Comparison of ENCODE assay signal across 9 mouse cellular contexts in the genomic region with DNA sequence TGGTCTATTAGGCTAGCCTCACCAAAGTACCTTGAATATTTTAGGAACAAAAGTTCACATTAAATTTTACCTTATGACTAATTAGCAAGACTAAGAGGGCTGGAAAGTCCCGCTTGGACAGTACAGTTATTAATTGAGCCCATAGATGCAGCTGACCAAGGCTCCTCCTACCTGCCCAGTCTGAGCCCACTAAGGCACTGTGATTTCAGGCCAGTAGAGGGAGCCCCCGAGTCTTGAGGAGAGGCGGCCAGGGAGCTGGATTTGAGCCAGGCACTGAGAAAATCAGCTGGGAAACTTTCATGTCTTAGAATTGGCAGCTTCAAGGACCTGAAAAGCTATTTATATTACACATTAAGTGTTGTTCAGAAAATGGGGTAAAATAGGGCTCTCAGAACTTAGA. TPM values are rescaled to one million over a fixed set of nuclear protein-coding genes. Genes with fewer than 3 reads are reported as not detected.
DNase-seq lines count a peak whose midpoint lies in the region; ATAC-seq and TF ChIP-seq lines count a peak whose summit lies in the region.
"Had no signal": no experiment of that assay in that cellular context is flagged by ENCODE, and none has a peak within 500 bp of the region (broad histone marks: within the 10 kb centered on the region; RNA-seq: fewer than 3 reads in every experiment).

No protein-coding gene starts in this region.

- H3K9me3 ChIP-seq in CH12.LX (replicated peaks; ENCODE audit: low read length), result no peaks in the 10 kb centered on the region
- H3K9me3 ChIP-seq in embryonic facial prominence, embryonic 12.5 days, result no peaks in the 10 kb centered on the region
- H3K9me3 ChIP-seq in heart, postnatal 0 days (replicated peaks; ENCODE audit: control insufficient read depth, low read length), result no peaks in the 10 kb centered on the region
- H3K9me3 ChIP-seq in lung, postnatal 0 days (ENCODE audit: low read length), result no peaks in the 10 kb centered on the region
- H3K9me3 ChIP-seq: liver, embryonic 15.5 days had no signal

- no peak for TF ChIP-seq EP300 in CH12.LX (IDR thresholded peaks at IDR 0.05; ENCODE audit: low read length)
- no peak for TF ChIP-seq EP300 in heart, postnatal 0 days (IDR thresholded peaks at IDR 0.05; ENCODE audit: low read depth)
- no peak for TF ChIP-seq EP300 in lung, postnatal 0 days (IDR thresholded peaks at IDR 0.05)

- H3K27me3 ChIP-seq in CH12.LX (replicated peaks), result peaks cover 69% of the 10 kb centered on the region
- no peaks in the 10 kb centered on the region for H3K27me3 ChIP-seq in embryonic facial prominence, embryonic 12.5 days
- no peaks in the 10 kb centered on the region for H3K27me3 ChIP-seq in heart, postnatal 0 days (ENCODE audit: control insufficient read depth, insufficient read depth, low read length)
- H3K27me3 ChIP-seq in lung, postnatal 0 days (replicated peaks; ENCODE audit: insufficient read depth, low read length), result no peaks in the 10 kb centered on the region

- H3K4me1 ChIP-seq in CH12.LX (ENCODE audit: control insufficient read depth in 1 of 2, insufficient read depth in 2 of 2), result peaks cover 0 to 3% of the 10 kb centered on the region in 2 experiments; a peak in 1 of 4 replicates
- peaks cover 5% of the 10 kb centered on the region; the same call in 1 of the 2 replicates for H3K4me1 ChIP-seq in embryonic facial prominence, embryonic 12.5 days
- no peaks in the 10 kb centered on the region for H3K4me1 ChIP-seq in heart, postnatal 0 days (ENCODE audit: control insufficient read depth, insufficient read depth)
- no peaks in the 10 kb centered on the region for H3K4me1 ChIP-seq in lung, postnatal 0 days (ENCODE audit: insufficient read depth, low read depth, low read length)
- H3K4me1 ChIP-seq: liver, embryonic 15.5 days had no signal

- 9% methylated on average over 3 of the region's 3 CpGs for WGBS in embryonic facial prominence, embryonic 12.5 days
- WGBS in heart, postnatal 0 days, result 9% methylated on average over 3 of the region's 3 CpGs
- 1% methylated on average over 3 of the region's 3 CpGs for WGBS in lung, postnatal 0 days

- H3K4me2 ChIP-seq in CH12.LX (ENCODE audit: insufficient read depth, low read depth, poor library complexity, severe bottlenecking), result no peak overlapping the region
- no peak overlapping the region for H3K4me2 ChIP-seq in embryonic facial prominence, embryonic 12.5 days (replicated peaks)
- no peak overlapping the region for H3K4me2 ChIP-seq in heart, postnatal 0 days (ENCODE audit: low read depth, low read length)
- H3K4me2 ChIP-seq in lung, postnatal 0 days (replicated peaks; ENCODE audit: low read depth, low read length), result no peak overlapping the region
- H3K4me2 ChIP-seq: liver, embryonic 15.5 days had no signal

- H3K4me3 ChIP-seq in CH12.LX (replicated peaks in 1 of 3; ENCODE audit: low read depth in 2 of 3, low read length in 2 of 3, poor library complexity in 1 of 3), result no peak overlapping the region
- H3K4me3 ChIP-seq in embryonic facial prominence, embryonic 12.5 days, result no peak overlapping the region
- no peak overlapping the region for H3K4me3 ChIP-seq in heart, postnatal 0 days (ENCODE audit: low read depth, low read length)
- no peak overlapping the region for H3K4me3 ChIP-seq in layer of hippocampus, adult 2 months
- H3K4me3 ChIP-seq in lung, postnatal 0 days (ENCODE audit: low read depth, low read length), result no peak overlapping the region
- H3K4me3 ChIP-seq: liver, embryonic 15.5 days had no signal

- ATAC-seq in embryonic facial prominence, embryonic 12.5 days (ENCODE audit: insufficient number of reproducible peaks, insufficient read depth, low FRiP score, low TSS enrichment), result 0 out of 2 replicates have a peak, but pooled peaks have one; percentile 56
- peak; percentile 66; the same call in 1 of the 2 replicates for ATAC-seq in heart, postnatal 0 days (ENCODE audit: insufficient read depth, low read depth)
- ATAC-seq in lung, postnatal 0 days, result peak; percentile 82

- H3K9ac ChIP-seq in CH12.LX (ENCODE audit: insufficient read depth, low read depth), result no peak overlapping the region
- no peak overlapping the region for H3K9ac ChIP-seq in embryonic facial prominence, embryonic 12.5 days
- no peak overlapping the region for H3K9ac ChIP-seq in heart, postnatal 0 days (replicated peaks; ENCODE audit: low read depth, low read length)
- no peak overlapping the region for H3K9ac ChIP-seq in lung, postnatal 0 days (replicated peaks; ENCODE audit: low read depth)
- H3K9ac ChIP-seq: liver, embryonic 15.5 days had no signal

- peak; percentile 49 to 71 for TF ChIP-seq CTCF in CH12.LX (conservative IDR thresholded peaks at IDR 0.05 in 1 of 2, IDR thresholded peaks at IDR 0.05 in 1 of 2; ENCODE audit: low read depth in 2 of 2, low read length in 2 of 2)
- TF ChIP-seq CTCF in heart, postnatal 0 days (IDR thresholded peaks at IDR 0.05; ENCODE audit: low read depth), result peak; percentile 87
- TF ChIP-seq CTCF in layer of hippocampus, adult 2 months (conservative IDR thresholded peaks at IDR 0.05), result peak; percentile 93
- TF ChIP-seq CTCF in lung, postnatal 0 days (IDR thresholded peaks at IDR 0.05), result peak; percentile 92

- DNase-seq in CH12.LX (ENCODE audit: extremely low read depth), result peak; percentile 59
- peak; percentile 89 for DNase-seq in adrenal gland, postnatal 25 days
- peak; percentile 82 for DNase-seq in heart, postnatal 0 days (ENCODE audit: low spot score)
- DNase-seq in layer of hippocampus, adult 2 months (ENCODE audit: low spot score in 2 of 2), result peak; percentile 79 to 81
- peak; percentile 94 for DNase-seq in lung, postnatal 0 days (ENCODE audit: low spot score)
- DNase-seq in right cerebral cortex, adult 18-20 months, result peak; percentile 80
- DNase-seq in urinary bladder, adult 18-20 months (ENCODE audit: low spot score in 2 of 2), result peak; percentile 73 to 75

- in situ Hi-C loops in CH12.LX (cut with MboI; ENCODE audit: low pct_ligation_motif_present, low pct_unique_long_range_greater_than_20kb, low sequenced_read_pairs), result no loop called here

- TF ChIP-seq POLR2A in CH12.LX (IDR thresholded peaks at IDR 0.05; ENCODE audit: low read depth, low read length), result no peak

- no peaks in the 10 kb centered on the region for H3K79me2 ChIP-seq in CH12.LX (replicated peaks; ENCODE audit: control insufficient read depth, extremely low read depth, insufficient read depth, poor library complexity, severe bottlenecking)

- no peaks in the 10 kb centered on the region for H3K36me3 ChIP-seq in CH12.LX (replicated peaks in 1 of 2; ENCODE audit: control insufficient read depth in 1 of 2, insufficient read depth in 1 of 2, low read length in 1 of 2)
- H3K36me3 ChIP-seq in embryonic facial prominence, embryonic 12.5 days, result no peaks in the 10 kb centered on the region
- H3K36me3 ChIP-seq in heart, postnatal 0 days (replicated peaks; ENCODE audit: control insufficient read depth, insufficient read depth, low read length), result no peaks in the 10 kb centered on the region
- no peaks in the 10 kb centered on the region for H3K36me3 ChIP-seq in lung, postnatal 0 days (ENCODE audit: insufficient read depth, low read length)
- H3K36me3 ChIP-seq: liver, embryonic 15.5 days had no signal

- H3K27ac ChIP-seq in CH12.LX (ENCODE audit: insufficient read depth, low read depth), result no peak overlapping the region
- no peak overlapping the region for H3K27ac ChIP-seq in embryonic facial prominence, embryonic 12.5 days
- no peak overlapping the region for H3K27ac ChIP-seq in heart, postnatal 0 days (ENCODE audit: low read depth)
- H3K27ac ChIP-seq in layer of hippocampus, adult 2 months, result no peak overlapping the region
- no peak overlapping the region for H3K27ac ChIP-seq in lung, postnatal 0 days (ENCODE audit: low read length)
- H3K27ac ChIP-seq: liver, embryonic 15.5 days had no signal

- dilution Hi-C loops in CH12.LX (cut with MboI; ENCODE audit: extremely low pct_ligation_motif_present, extremely low pct_unique_long_range_greater_than_20kb, low sequenced_read_pairs), result no loop called here

- TF ChIP-seq RAD21 in CH12.LX (IDR thresholded peaks at IDR 0.05; ENCODE audit: low read depth, low read length), result peak; percentile 10

TF ChIP-seq in CH12.LX, 34 proteins besides CTCF, POLR2A, EP300 and RAD21:
- TF ChIP-seq MEF2A (IDR thresholded peaks at IDR 0.05; ENCODE audit: borderline replicate concordance, low read depth, low read length), result no peak
- 0 out of 2 replicates have a peak, but pooled peaks have one; percentile 5 for TF ChIP-seq SMC3 (IDR thresholded peaks at IDR 0.05; ENCODE audit: low read depth, low read length)
- TF ChIP-seq IRF4 (IDR thresholded peaks at IDR 0.05; ENCODE audit: low read depth, low read length), result no peak
- TF ChIP-seq ZC3H11A (IDR thresholded peaks at IDR 0.05; ENCODE audit: low read depth, low read length), result no peak

RNA-seq across cellular contexts. Expression of a gene that starts 52.4 kb away (rescaled TPM):
- total RNA-seq in CH12.LX (2012; rRNA removed) (73.1 and 86.7 TPM in 2 replicates), CH12.LX (2014; rRNA removed) (57.0 and 57.8 TPM in 2 replicates)
- 98.5 and 102 TPM in 2 replicates for polyA plus RNA-seq in CH12.LX (2012; ENCODE audit: insufficient read length, low read depth)
- 16.4 and 23.0 TPM in 2 replicates for total RNA-seq in adrenal gland, postnatal 25 days (2021)
- polyA plus RNA-seq in embryonic facial prominence, embryonic 12.5 days (2016; fragmentation: Nextera tagmentation; extraction: Ambion mirVana), result 47.3 and 50.5 TPM in 2 replicates
- 24.2 and 38.3 TPM in 2 replicates for total RNA-seq in heart, postnatal 0 days (2014; rRNA removed; ENCODE audit: low replicate concordance)
- polyA plus RNA-seq in heart, postnatal 0 days (2015; fragmentation: Nextera tagmentation; extraction: Ambion mirVana), result 5.7 and 8.0 TPM in 2 replicates
- total RNA-seq in layer of hippocampus, adult 2 months (2021), result 1 to 10 TPM; 1.0 to 1.5 TPM
- 2.8 and 4.7 TPM in 2 replicates for polyA plus RNA-seq in lung, postnatal 0 days (2015; fragmentation: Nextera tagmentation; extraction: Ambion mirVana)
